Mouse (Mus musculus): ENCODE measurements around the gene Olfr667.

DNA sequence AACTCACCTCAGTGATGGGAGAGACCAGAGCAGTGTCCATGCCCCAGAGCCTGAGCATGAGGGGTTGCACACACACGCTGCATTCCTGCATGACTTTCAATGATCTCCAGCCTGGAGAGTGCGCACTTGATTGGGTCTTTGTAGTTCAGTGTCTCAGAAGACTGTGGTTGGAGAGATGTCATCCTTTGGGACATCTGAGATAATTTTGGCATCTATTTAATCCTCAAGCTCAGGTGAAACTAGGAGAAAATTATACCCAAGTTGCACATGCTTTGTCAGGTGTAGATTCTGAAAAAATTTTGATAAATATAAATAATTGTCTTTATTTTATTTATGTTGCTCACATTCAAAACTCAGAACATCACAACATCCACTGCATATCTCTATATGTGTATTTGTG lies 25.4 kb downstream of the Olfr667 start, which contains the start of gene Olfr666:
- TF ChIP-seq CTCF (IDR thresholded peaks at IDR 0.05; ENCODE audit: insufficient read depth, low read depth, low read length): no peak
- TF ChIP-seq POLR2A (IDR thresholded peaks at IDR 0.05; ENCODE audit: insufficient read depth, low read depth, low read length): no peak

Data from olfactory bulb, adult 2 months (tissue).